Mouse (Mus musculus) heart, adult 2 months (tissue): ENCODE results near the gene Slc30a4. TPM values are rescaled to one million over a fixed set of nuclear protein-coding genes. Genes with fewer than 3 reads are reported as not detected.
A peak's percentile ranks its signal among the peaks of the same experiment; 100 is the strongest.

Experiments
- DNase-seq, 2 experiments: peaks; one replicate each; pipeline ENCODE4 v3.0.0; 2021
- H3K27ac ChIP-seq: fragments of 200-600 bp; 2 replicates; pipeline ENCODE4 v1.8.1; 2022
- H3K27me3 ChIP-seq: fragments of 200-500 bp; 2 replicates; pipeline ENCODE4 v1.6.1; 2012; ENCODE audit warnings: mild to moderate bottlenecking, low read length, inconsistent platforms, mixed read lengths; ENCODE audit not compliant: control insufficient read depth, insufficient read depth
- H3K36me3 ChIP-seq: fragments of 200-500 bp; 2 replicates; pipeline ENCODE4 v1.6.1; 2012; ENCODE audit warnings: low read length, inconsistent platforms; ENCODE audit not compliant: control insufficient read depth, insufficient read depth
- H3K4me1 ChIP-seq: fragments of 200-500 bp; 2 replicates; pipeline ENCODE4 v1.6.1; 2011; ENCODE audit warnings: low read length; ENCODE audit not compliant: control insufficient read depth, insufficient read depth
- H3K4me3 ChIP-seq: fragments of 200-600 bp; 2 replicates; pipeline ENCODE4 v1.8.1; 2022
- H3K79me2 ChIP-seq: fragments of 200-500 bp; replicated peaks from 2 replicates; pipeline ENCODE4 v1.6.1; 2012; ENCODE audit warnings: mild to moderate bottlenecking, inconsistent platforms, low read length, moderate library complexity, mixed read lengths; ENCODE audit not compliant: control insufficient read depth, insufficient read depth
- H3K9ac ChIP-seq: fragments of 200-500 bp; 2 replicates; pipeline ENCODE4 v1.6.1; 2012; ENCODE audit warnings: low read depth, mild to moderate bottlenecking, control low read depth, inconsistent platforms, low read length, mixed read lengths
- CTCF ChIP-seq: fragments of 200-600 bp; IDR thresholded peaks from 2 replicates; pipeline ENCODE4 v1.8.1; 2022; ENCODE audit warnings: antibody characterized with exemption, mild to moderate bottlenecking, moderate library complexity
- EP300 ChIP-seq: fragments of 200-500 bp; IDR thresholded peaks from 2 replicates; pipeline ENCODE4 v1.6.1; 2011; ENCODE audit warnings: low read depth, low read length, control low read depth; ENCODE audit not compliant: insufficient read depth
- POLR2A ChIP-seq: fragments of 200-500 bp; IDR thresholded peaks from 2 replicates; pipeline ENCODE4 v1.6.1; 2011; ENCODE audit warnings: mild to moderate bottlenecking, low read depth, low read length, control low read depth; ENCODE audit not compliant: insufficient read depth
- WGBS: fragments of 180-500 bp; shearing (Covaris S2); methylation state at CpG from one replicate; pipeline ENCODE4 v1.1.7; 2018; 5-methylcytosine and 5-hydroxymethylcytosine counted together
- intact Hi-C: fragments of 180-260 bp; cut with DNase I; formaldehyde crosslinking; loops from one replicate; pipeline ENCODE4 v1.15.1; 2025
- polyA plus RNA-seq: library from polyadenylated mRNA; depleted of rRNA; stranded (reverse); fragments of >200 nt; gene quantifications from 2 replicates; pipeline ENCODE4 v1.2.3, GENCODE M21; 2012
- total RNA-seq, 2 experiments: library from RNA; stranded (reverse); gene quantifications; 2 replicates each; pipeline ENCODE4 v1.2.3; 2021

Slc30a4 gene
- total and polyA plus RNA-seq, 3 experiments, result 3.2 to 9.2 (median 7.9) TPM

DNA sequence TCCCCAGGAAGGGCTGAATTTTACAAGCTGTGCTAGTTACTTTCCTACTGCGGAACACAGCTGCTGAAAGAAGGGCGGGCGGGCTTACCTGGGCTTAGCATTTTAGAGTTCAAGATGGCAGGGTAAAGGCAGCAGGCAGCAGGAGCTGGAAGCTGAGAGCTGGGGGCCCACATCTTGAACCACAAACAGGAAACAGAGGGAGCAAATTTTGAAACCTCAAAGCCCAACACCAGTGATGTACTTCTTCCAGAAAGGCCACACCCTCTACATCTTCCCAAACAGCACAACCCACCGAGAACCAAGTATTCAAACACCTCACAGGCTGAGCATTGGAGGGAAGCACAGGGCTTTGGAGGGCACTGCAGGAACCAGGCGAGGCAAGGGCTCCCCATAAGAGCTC is 29.6 kb downstream of the Slc30a4 start:
- no peaks in the 10 kb centered on the region for H3K4me1 ChIP-seq
- DNase-seq, result no peak
- 58% methylated on average over 5 of the region's 5 CpGs for WGBS

GRCm38 (mm10) chr2:122671714-122672113 is 30.7 kb downstream of the Slc30a4 start:
- Histone ChIP-seq H3K27ac (no peak overlapping the region), H3K4me1 (no peaks in the 10 kb centered on the region), H3K4me3 (no peak overlapping the region), H3K79me2 (no peaks in the 10 kb centered on the region), H3K36me3 (no peaks in the 10 kb centered on the region), H3K9ac (no peak overlapping the region), H3K27me3 (no peaks in the 10 kb centered on the region)
- no peak for DNase-seq
- intact Hi-C loops, result no loop called here
- no peak for TF ChIP-seq POLR2A
- TF ChIP-seq CTCF, result no peak
- TF ChIP-seq EP300, result no peak
- 70% methylated on average over 5 of the region's 5 CpGs for WGBS

More for the DNA sequence above, 29.6 kb downstream of the Slc30a4 start:
- intact Hi-C loops, result no loop called here
- TF ChIP-seq EP300 (no peak), POLR2A (no peak), CTCF (no peak)
- Histone ChIP-seq H3K27ac (no peak overlapping the region), H3K27me3 (no peaks in the 10 kb centered on the region), H3K9ac (no peak overlapping the region), H3K4me3 (no peak overlapping the region), H3K79me2 (no peaks in the 10 kb centered on the region), H3K36me3 (no peaks in the 10 kb centered on the region)

DNA sequence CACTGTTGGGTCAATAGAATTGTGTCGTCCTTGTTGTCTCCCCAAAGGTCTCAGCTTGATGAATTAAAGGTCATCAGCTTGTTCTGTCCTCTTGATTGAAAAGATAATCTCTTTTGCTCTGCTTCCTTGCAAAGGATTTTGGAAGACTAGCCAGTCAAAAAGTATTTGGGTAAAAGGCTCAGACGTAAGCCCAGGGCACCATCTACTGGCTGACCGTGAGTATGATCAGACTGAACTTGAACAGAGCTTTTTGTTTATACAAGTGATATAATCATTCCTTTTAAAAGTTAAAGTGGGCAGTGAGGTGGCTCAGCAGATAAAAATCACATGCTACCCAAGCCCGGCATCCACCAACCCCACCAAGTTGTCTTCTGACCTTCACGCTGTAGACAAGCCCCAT is 34.6 kb downstream of the Slc30a4 start:
- Histone ChIP-seq H3K4me1 (no peaks in the 10 kb centered on the region), H3K36me3 (no peaks in the 10 kb centered on the region), H3K9ac (no peak overlapping the region), H3K27ac (no peak overlapping the region), H3K79me2 (no peaks in the 10 kb centered on the region), H3K4me3 (no peak overlapping the region), H3K27me3 (no peaks in the 10 kb centered on the region)
- intact Hi-C loops, result loop anchor here (10.0 kb wide), 1 partner anchor 87 kb away; no protein-coding TSS in a partner anchor
- DNase-seq, result peak in 1 of 2 experiments; percentile 25
- no peak for TF ChIP-seq POLR2A
- peak; percentile 78 for TF ChIP-seq CTCF
- no peak for TF ChIP-seq EP300
- WGBS, result 24% methylated on average over 5 of the region's 5 CpGs

GRCm38 (mm10) chr2:122665973-122666875 is 36.2 kb downstream of the Slc30a4 start:
- intact Hi-C loops, result loop anchor here (1.0 to 10.0 kb wide), 2 partner anchors 29 to 89 kb away; no protein-coding TSS in a partner anchor
- H3K79me2 ChIP-seq, result no peaks in the 10 kb centered on the region
- DNase-seq, result peak; percentile 14 to 35
- H3K4me3 ChIP-seq, result no peak overlapping the region
- TF ChIP-seq POLR2A, result no peak
- no peak for TF ChIP-seq EP300
- peak; percentile 76 for TF ChIP-seq CTCF
- H3K36me3 ChIP-seq, result no peaks in the 10 kb centered on the region
- no peak overlapping the region for H3K27ac ChIP-seq
- WGBS, result 32% methylated on average over 12 of the region's 12 CpGs
- no peaks in the 10 kb centered on the region for H3K4me1 ChIP-seq
- no peaks in the 10 kb centered on the region for H3K27me3 ChIP-seq
- no peak overlapping the region for H3K9ac ChIP-seq

- 25% methylated on average over 6 of the region's 6 CpGs for WGBS
- no peak for DNase-seq
Observed at GRCm38 (mm10) chr2:122665253-122665972, 37.0 kb downstream of the Slc30a4 start.

More at GRCm38 (mm10) chr2:122665253-122665972, 37.0 kb downstream of the Slc30a4 start:
- no peak overlapping the region for H3K9ac ChIP-seq
- H3K27ac ChIP-seq, result no peak overlapping the region
- H3K36me3 ChIP-seq, result no peaks in the 10 kb centered on the region
- intact Hi-C loops, result loop anchor here (10.0 kb wide), 1 partner anchor 89 kb away; no protein-coding TSS in a partner anchor
- H3K79me2 ChIP-seq, result no peaks in the 10 kb centered on the region
- no peaks in the 10 kb centered on the region for H3K4me1 ChIP-seq
- TF ChIP-seq POLR2A (no peak), CTCF (no peak), EP300 (no peak)
- no peak overlapping the region for H3K4me3 ChIP-seq
- H3K27me3 ChIP-seq, result no peaks in the 10 kb centered on the region
